Mouse (Mus musculus): Measurements from ENCODE around the gene Commd9.

Commd9 gene

GRCm38 (mm10) chr2:101885768-101886438 lies at the start of gene Commd9:
Gene Commd9 (plus strand): TSS chr2:101886247.
- DNase-seq: peak; percentile 92 to 93

- no peak for DNase-seq
Observed at GRCm38 (mm10) chr2:101842756-101843155, 43.3 kb upstream of the Commd9 start.

- DNase-seq: no peak
Observed at GRCm38 (mm10) chr2:101854792-101855191, 31.3 kb upstream of the Commd9 start.

GRCm38 (mm10) chr2:101856174-101856573 lies 29.9 kb upstream of the Commd9 start:
- no peak for DNase-seq

- no peak for DNase-seq
Observed at GRCm38 (mm10) chr2:101860920-101861485, 25.0 kb upstream of the Commd9 start.

GRCm38 (mm10) chr2:101862219-101863123 lies 23.6 kb upstream of the Commd9 start:
- no peak for DNase-seq

- no peak for DNase-seq
Observed at GRCm38 (mm10) chr2:101868683-101869082, 17.4 kb upstream of the Commd9 start.

GRCm38 (mm10) chr2:101871179-101871578 lies 14.9 kb upstream of the Commd9 start:
- peak in 1 of 2 experiments; percentile 37 for DNase-seq

- DNase-seq: no peak
Observed at GRCm38 (mm10) chr2:101881471-101882162, 4.4 kb upstream of the Commd9 start.

GRCm38 (mm10) chr2:101882998-101883397 lies 3.0 kb upstream of the Commd9 start, which contains the start of gene Prr5l:
Gene Prr5l (minus strand): TSS chr2:101883027.
- no peak for DNase-seq

GRCm38 (mm10) chr2:101884286-101884685 lies 1.8 kb upstream of the Commd9 start:
- DNase-seq: no peak

GRCm38 (mm10) chr2:101888886-101889285 lies 2.8 kb downstream of the Commd9 start:
- no peak for DNase-seq

- no peak for DNase-seq
Observed at GRCm38 (mm10) chr2:101891143-101891542, 5.1 kb downstream of the Commd9 start.

GRCm38 (mm10) chr2:101894126-101894525 lies 8.1 kb downstream of the Commd9 start:
- no peak for DNase-seq

GRCm38 (mm10) chr2:101896425-101897204 lies 10.6 kb downstream of the Commd9 start:
- DNase-seq: no peak

- DNase-seq: peak in 1 of 2 experiments; percentile 39
Observed at GRCm38 (mm10) chr2:101902196-101902595, 16.1 kb downstream of the Commd9 start.

- DNase-seq: peak; percentile 89 to 94
Observed at GRCm38 (mm10) chr2:101905534-101906378, 19.7 kb downstream of the Commd9 start.

- DNase-seq: no peak
Observed at GRCm38 (mm10) chr2:101906379-101906690, 20.3 kb downstream of the Commd9 start.

- peak; percentile 90 to 92 for DNase-seq
Observed at GRCm38 (mm10) chr2:101907386-101908022, 21.5 kb downstream of the Commd9 start.

- no peak for DNase-seq
Observed at GRCm38 (mm10) chr2:101908773-101909172, 22.7 kb downstream of the Commd9 start.
